Mouse (Mus musculus) c-Kit-positive CD71-negative TER-119-negative erythroid progenitor cells, embryonic 14.5 days (primary cell): ENCODE measurements at regions not wholly inside any gene's neighbourhood (a gene's known extent, or its start where the extent isn't known, plus 50 kb on each side); places are given as distances from the start of the nearest gene placed in this dataset.

ENCODE experiments used
- DNase-seq: peaks from one replicate; pipeline ENCODE4 v3.0.0-alpha.2; 2013; ENCODE audit warnings: low read depth

DNA sequence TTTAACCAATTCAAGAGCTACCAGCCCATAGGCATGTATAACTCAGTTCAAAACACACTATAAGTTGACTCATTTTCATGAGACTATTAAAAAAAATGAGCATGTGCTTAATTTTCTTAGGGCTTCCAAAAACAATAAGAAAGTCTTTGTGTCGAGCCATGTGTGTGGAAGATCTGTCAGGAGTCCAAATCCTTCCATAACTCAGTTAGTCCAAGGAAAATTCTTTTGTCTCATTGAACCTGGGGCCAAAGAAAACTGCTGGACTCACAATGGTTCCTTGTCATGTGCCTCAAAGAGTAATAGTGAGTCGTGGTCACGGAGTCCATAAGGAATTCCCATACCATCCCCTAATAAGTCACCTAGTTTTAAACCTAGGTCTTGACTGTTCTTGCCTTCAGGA, 199.0 kb upstream of the Gm21798 start:
- no peak for DNase-seq

DNA sequence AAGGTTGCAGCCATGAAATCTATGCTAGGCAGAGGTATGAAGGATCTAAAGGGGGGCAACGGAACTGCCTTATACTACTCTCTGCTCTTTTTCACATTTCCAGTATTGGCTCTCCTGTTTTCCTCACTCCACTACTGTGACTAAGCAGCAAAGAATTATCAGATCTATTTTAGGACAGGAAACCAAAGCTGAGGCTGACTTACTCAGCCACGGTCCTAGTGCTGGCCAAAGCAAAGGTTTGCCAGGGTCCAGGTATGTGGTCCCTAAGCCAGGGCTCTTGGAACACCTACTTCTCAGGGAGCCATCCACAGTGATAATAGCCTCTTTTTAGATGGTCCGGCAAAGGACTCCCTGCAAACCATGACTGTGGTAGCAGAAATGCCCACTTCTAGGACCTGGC, 195.6 kb upstream of the Gm21798 start:
- no peak for DNase-seq

DNA sequence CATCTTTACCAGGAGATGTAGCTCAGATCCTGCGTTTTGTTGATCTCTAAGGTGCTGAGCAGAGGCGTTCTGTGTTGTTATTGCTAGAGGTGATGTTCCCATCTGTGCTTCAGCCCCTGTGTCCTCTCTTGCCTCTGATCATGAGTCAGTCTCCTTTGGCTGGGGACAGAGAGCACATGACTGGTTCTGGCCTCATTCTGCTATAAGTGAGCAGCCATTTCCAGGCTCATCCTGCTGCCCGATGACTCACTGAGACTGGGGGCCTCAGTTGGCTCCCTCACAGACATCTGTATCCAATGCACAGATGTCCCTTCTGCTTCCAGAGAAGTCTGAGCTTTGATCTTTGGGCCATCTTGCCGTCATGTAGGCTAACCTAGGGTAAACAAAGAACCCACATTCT, 194.9 kb upstream of the Gm21798 start:
- no peak for DNase-seq

DNA sequence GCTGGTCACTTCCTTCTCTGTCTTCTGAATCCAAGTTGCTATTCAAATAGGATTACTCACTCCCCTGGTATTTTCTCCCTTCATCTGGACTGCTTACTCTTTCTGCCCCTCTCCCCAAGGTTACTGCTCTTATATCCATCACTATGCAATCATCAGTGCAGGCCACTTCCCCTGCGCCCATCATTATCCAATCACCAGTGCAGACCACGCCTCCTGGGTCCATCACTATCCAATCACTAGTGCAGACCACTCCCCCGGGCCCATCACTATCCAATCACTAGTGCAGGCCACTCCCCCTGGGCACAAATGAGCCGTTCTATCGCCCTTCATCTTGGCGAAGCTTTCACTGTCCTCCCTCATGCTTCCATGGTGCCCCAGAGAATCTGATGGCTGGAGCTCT, 191.1 kb upstream of the Gm21798 start:
- no peak for DNase-seq

DNA sequence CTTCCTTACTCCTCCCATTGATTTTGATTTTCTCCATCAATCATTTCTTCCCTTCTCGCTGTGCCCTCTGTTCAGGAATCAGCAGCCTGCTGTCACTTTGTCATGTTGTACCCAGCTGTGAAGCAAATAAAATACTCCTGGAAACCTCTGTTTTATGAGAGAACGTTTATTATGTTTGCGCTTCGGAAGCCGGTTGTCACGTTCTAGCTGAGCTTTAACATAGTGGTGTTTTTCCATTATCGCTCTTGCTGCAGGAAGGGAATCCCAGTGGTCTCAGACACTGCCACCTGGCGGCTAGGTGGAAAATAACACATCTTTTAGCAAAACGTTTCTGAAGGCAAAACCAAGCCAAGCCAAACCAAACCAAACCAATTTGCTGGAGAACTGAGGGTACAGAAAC, 190.2 kb upstream of the Gm21798 start:
- peak; percentile 38 for DNase-seq
